Mouse (Mus musculus): ENCODE data around the gene Gm20604. TPM values are rescaled to one million over a fixed set of nuclear protein-coding genes. Genes with fewer than 3 reads are reported as not detected.

The Gm20604 gene
- 27.2 and 30.6 TPM in 2 replicates for polyA plus RNA-seq (2015; fragmentation: Nextera tagmentation; extraction: Ambion mirVana)

- Histone ChIP-seq H3K36me3 (peaks cover 16% of the 10 kb centered on the region), H3K4me3 (peak within 1 kb of the TSS; percentile 90), H3K4me2 (replicated peaks) (peak within 1 kb of the TSS; percentile 90), H3K9me3 (no peaks in the 10 kb centered on the region), H3K9ac (peak within 1 kb of the TSS; percentile 87), H3K4me1 (peaks cover 27% of the 10 kb centered on the region), H3K27ac (peak within 1 kb of the TSS; percentile 83), H3K27me3 (no peaks in the 10 kb centered on the region)
- WGBS = under 1% methylated on average over 10 of the region's 10 CpGs
- ATAC-seq (ENCODE audit: low FRiP score, low read depth) = no peak
Observed at GRCm38 (mm10) chr12:102758403-102758756, at the start of gene Gm20604. TSS of gene Gm20604 (minus strand) at chr12:102758672.

- no peak overlapping the region for H3K4me2 ChIP-seq (replicated peaks)
- H3K36me3 ChIP-seq = peaks cover 39% of the 10 kb centered on the region
- WGBS = 91% methylated on average over 2 of the region's 2 CpGs
- no peak overlapping the region for H3K9ac ChIP-seq
- no peaks in the 10 kb centered on the region for H3K4me1 ChIP-seq
- ATAC-seq (ENCODE audit: low FRiP score, low read depth) = no peak
- no peak overlapping the region for H3K4me3 ChIP-seq
- no peaks in the 10 kb centered on the region for H3K27me3 ChIP-seq
- no peaks in the 10 kb centered on the region for H3K9me3 ChIP-seq
- no peak overlapping the region for H3K27ac ChIP-seq
Observed at GRCm38 (mm10) chr12:102799528-102799927, 41.1 kb upstream of the Gm20604 start.

- H3K9me3 ChIP-seq = no peaks in the 10 kb centered on the region
- WGBS = 82% methylated on average over 7 of the region's 7 CpGs
- no peaks in the 10 kb centered on the region for H3K4me1 ChIP-seq
- no peak overlapping the region for H3K4me3 ChIP-seq
- H3K27ac ChIP-seq = no peak overlapping the region
- peaks cover 83% of the 10 kb centered on the region for H3K36me3 ChIP-seq
- no peaks in the 10 kb centered on the region for H3K27me3 ChIP-seq
- ATAC-seq (ENCODE audit: low FRiP score, low read depth) = no peak
- H3K9ac ChIP-seq = no peak overlapping the region
- H3K4me2 ChIP-seq (replicated peaks) = no peak overlapping the region
Observed at GRCm38 (mm10) chr12:102787927-102788326, 29.5 kb upstream of the Gm20604 start.

GRCm38 (mm10) chr12:102785593-102785985 is 27.1 kb upstream of the Gm20604 start:
- WGBS = 93% methylated on average over 5 of the region's 5 CpGs
- H3K9ac ChIP-seq = no peak overlapping the region
- H3K9me3 ChIP-seq = no peaks in the 10 kb centered on the region
- H3K4me1 ChIP-seq = no peaks in the 10 kb centered on the region
- ATAC-seq (ENCODE audit: low FRiP score, low read depth) = no peak
- H3K4me3 ChIP-seq = no peak overlapping the region
- no peak overlapping the region for H3K27ac ChIP-seq
- H3K36me3 ChIP-seq = peaks cover 77% of the 10 kb centered on the region
- H3K27me3 ChIP-seq = no peaks in the 10 kb centered on the region
- no peak overlapping the region for H3K4me2 ChIP-seq (replicated peaks)

GRCm38 (mm10) chr12:102784899-102785592 is 26.6 kb upstream of the Gm20604 start:
- H3K4me2 ChIP-seq (replicated peaks) = no peak overlapping the region
- ATAC-seq (ENCODE audit: low FRiP score, low read depth) = no peak
- peaks cover 72% of the 10 kb centered on the region for H3K36me3 ChIP-seq
- H3K27ac ChIP-seq = no peak overlapping the region
- no peaks in the 10 kb centered on the region for H3K27me3 ChIP-seq
- H3K9me3 ChIP-seq = no peaks in the 10 kb centered on the region
- 87% methylated on average over 19 of the region's 19 CpGs for WGBS
- no peak overlapping the region for H3K9ac ChIP-seq
- no peaks in the 10 kb centered on the region for H3K4me1 ChIP-seq
- no peak overlapping the region for H3K4me3 ChIP-seq

- WGBS = 88% methylated on average over 5 of the region's 5 CpGs
- H3K27me3 ChIP-seq = no peaks in the 10 kb centered on the region
- H3K27ac ChIP-seq = no peak overlapping the region
- no peak overlapping the region for H3K4me3 ChIP-seq
- peaks cover 56% of the 10 kb centered on the region for H3K36me3 ChIP-seq
- H3K9me3 ChIP-seq = no peaks in the 10 kb centered on the region
- ATAC-seq (ENCODE audit: low FRiP score, low read depth) = no peak
- no peak overlapping the region for H3K4me2 ChIP-seq (replicated peaks)
- no peak overlapping the region for H3K9ac ChIP-seq
- no peaks in the 10 kb centered on the region for H3K4me1 ChIP-seq
Observed at GRCm38 (mm10) chr12:102782841-102783240, 24.4 kb upstream of the Gm20604 start.

GRCm38 (mm10) chr12:102779452-102779851 is 21.0 kb upstream of the Gm20604 start:
- 57% methylated on average over 3 of the region's 3 CpGs for WGBS
- ATAC-seq (ENCODE audit: low FRiP score, low read depth) = no peak
- peaks cover 62% of the 10 kb centered on the region for H3K36me3 ChIP-seq

GRCm38 (mm10) chr12:102778151-102778550 is 19.7 kb upstream of the Gm20604 start:
- Histone ChIP-seq H3K4me3 (no peak overlapping the region), H3K36me3 (peaks cover 62% of the 10 kb centered on the region), H3K27ac (no peak overlapping the region), H3K9ac (no peak overlapping the region), H3K4me1 (no peaks in the 10 kb centered on the region), H3K27me3 (no peaks in the 10 kb centered on the region), H3K4me2 (replicated peaks) (no peak overlapping the region), H3K9me3 (no peaks in the 10 kb centered on the region)
- ATAC-seq (ENCODE audit: low FRiP score, low read depth) = no peak
- WGBS = 83% methylated on average over 5 of the region's 5 CpGs

More at GRCm38 (mm10) chr12:102779452-102779851, 21.0 kb upstream of the Gm20604 start:
- Histone ChIP-seq H3K27ac (no peak overlapping the region), H3K4me2 (replicated peaks) (no peak overlapping the region), H3K4me3 (no peak overlapping the region), H3K27me3 (no peaks in the 10 kb centered on the region), H3K9ac (no peak overlapping the region), H3K9me3 (no peaks in the 10 kb centered on the region), H3K4me1 (no peaks in the 10 kb centered on the region)

GRCm38 (mm10) chr12:102776035-102776434 is 17.6 kb upstream of the Gm20604 start:
- no peak overlapping the region for H3K27ac ChIP-seq
- no peaks in the 10 kb centered on the region for H3K27me3 ChIP-seq
- peaks cover 6% of the 10 kb centered on the region; the same call in 1 of the 2 replicates for H3K9me3 ChIP-seq
- peaks cover 65% of the 10 kb centered on the region for H3K36me3 ChIP-seq
- H3K4me3 ChIP-seq = no peak overlapping the region
- no peak overlapping the region for H3K4me2 ChIP-seq (replicated peaks)
- no peak for ATAC-seq (ENCODE audit: low FRiP score, low read depth)
- 94% methylated on average over 14 of the region's 14 CpGs for WGBS
- no peak overlapping the region for H3K9ac ChIP-seq
- no peaks in the 10 kb centered on the region for H3K4me1 ChIP-seq

- H3K27ac ChIP-seq = no peak overlapping the region
- no peak overlapping the region for H3K4me2 ChIP-seq (replicated peaks)
- H3K4me3 ChIP-seq = no peak overlapping the region
- no peaks in the 10 kb centered on the region for H3K4me1 ChIP-seq
- ATAC-seq (ENCODE audit: low FRiP score, low read depth) = no peak
- H3K9ac ChIP-seq = no peak overlapping the region
- H3K9me3 ChIP-seq = peaks cover 6% of the 10 kb centered on the region; the same call in 1 of the 2 replicates
- 95% methylated on average over 5 of the region's 5 CpGs for WGBS
- no peaks in the 10 kb centered on the region for H3K27me3 ChIP-seq
- peaks cover 96% of the 10 kb centered on the region for H3K36me3 ChIP-seq
Observed at GRCm38 (mm10) chr12:102772676-102773075, 14.2 kb upstream of the Gm20604 start.

GRCm38 (mm10) chr12:102771601-102772000 is 13.1 kb upstream of the Gm20604 start:
- Histone ChIP-seq H3K4me1 (no peaks in the 10 kb centered on the region), H3K9ac (no peak overlapping the region), H3K4me3 (no peak overlapping the region), H3K9me3 (peaks cover 6% of the 10 kb centered on the region; the same call in 1 of the 2 replicates), H3K4me2 (replicated peaks) (no peak overlapping the region), H3K27ac (no peak overlapping the region), H3K27me3 (no peaks in the 10 kb centered on the region), H3K36me3 (peaks cover 93% of the 10 kb centered on the region)
- no peak for ATAC-seq (ENCODE audit: low FRiP score, low read depth)
- WGBS = 94% methylated on average over 8 of the region's 8 CpGs

GRCm38 (mm10) chr12:102769000-102769399 is 10.5 kb upstream of the Gm20604 start:
- Histone ChIP-seq H3K9ac (no peak overlapping the region), H3K4me2 (replicated peaks) (no peak overlapping the region), H3K4me3 (no peak overlapping the region), H3K9me3 (peaks cover 6% of the 10 kb centered on the region; the same call in 1 of the 2 replicates), H3K27ac (no peak overlapping the region), H3K36me3 (peaks cover 91% of the 10 kb centered on the region), H3K27me3 (no peaks in the 10 kb centered on the region), H3K4me1 (no peaks in the 10 kb centered on the region)
- WGBS = 93% methylated on average over 4 of the region's 4 CpGs
- no peak for ATAC-seq (ENCODE audit: low FRiP score, low read depth)

GRCm38 (mm10) chr12:102763696-102764095 is 5.2 kb upstream of the Gm20604 start:
- Histone ChIP-seq H3K4me1 (peaks cover 16% of the 10 kb centered on the region), H3K27me3 (no peaks in the 10 kb centered on the region), H3K4me2 (replicated peaks) (no peak overlapping the region), H3K36me3 (peaks cover 53% of the 10 kb centered on the region), H3K4me3 (no peak overlapping the region), H3K27ac (no peak overlapping the region), H3K9me3 (no peaks in the 10 kb centered on the region), H3K9ac (no peak overlapping the region)
- no peak for ATAC-seq (ENCODE audit: low FRiP score, low read depth)

Measured in limb, embryonic 13.5 days (tissue).